Mouse (Mus musculus): ENCODE results near the gene Sytl2.

GRCm38 (mm10) chr7:90334831-90335230, 32.8 kb downstream of the Sytl2 start:
- TF ChIP-seq CTCF (IDR thresholded peaks at IDR 0.05; ENCODE audit: low read depth): no peak
- TF ChIP-seq EP300 (IDR thresholded peaks at IDR 0.05; ENCODE audit: low read depth): no peak
